Mouse (Mus musculus) 416B (cell line): Measurements from ENCODE around the gene Hscb.
A peak's percentile ranks its signal among the peaks of the same experiment; 100 is the strongest.
"Not testable (repeated sequence)": the region's sequence is repeated elsewhere in the genome, so short reads cannot be mapped to it uniquely, and the experiment has no call there.

Source experiments
- DNase-seq: peaks from one replicate; pipeline ENCODE4 v3.0.0; 2011; ENCODE audit warnings: low read depth

Hscb gene

GRCm38 (mm10) chr5:110839678-110840365, at the start of gene Hscb, which contains the start of gene Chek2:
Gene Hscb (minus strand): TSS chr5:110839777.
Gene Chek2 (plus strand): TSS chr5:110839979.
- peak; percentile 100 for DNase-seq

DNA sequence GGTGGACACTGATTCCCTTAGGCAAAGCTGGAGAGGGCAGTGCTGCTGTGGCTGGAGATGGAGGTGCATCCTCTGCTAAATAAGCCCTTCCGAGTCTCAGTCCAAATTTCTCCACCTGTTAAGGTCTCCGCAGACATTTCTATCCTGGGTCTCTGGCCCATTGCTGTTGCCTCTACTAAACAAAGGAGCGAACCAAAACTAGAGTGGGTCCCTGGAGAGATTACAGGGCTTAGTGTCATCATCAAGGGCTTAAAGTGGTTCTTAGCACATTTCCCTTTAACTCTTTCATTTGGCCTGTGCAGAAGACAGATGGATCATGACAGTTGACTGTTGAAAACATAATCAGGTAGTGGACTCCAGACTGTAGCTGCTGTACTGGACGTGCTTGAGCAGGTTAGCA, 49.0 kb upstream of the Hscb start:
- DNase-seq = no peak

- no peak for DNase-seq
Observed at GRCm38 (mm10) chr5:110879584-110880374, 40.2 kb upstream of the Hscb start, which contains the start of gene Ttc28. Gene Ttc28 (plus strand): TSS chr5:110879803.

DNA sequence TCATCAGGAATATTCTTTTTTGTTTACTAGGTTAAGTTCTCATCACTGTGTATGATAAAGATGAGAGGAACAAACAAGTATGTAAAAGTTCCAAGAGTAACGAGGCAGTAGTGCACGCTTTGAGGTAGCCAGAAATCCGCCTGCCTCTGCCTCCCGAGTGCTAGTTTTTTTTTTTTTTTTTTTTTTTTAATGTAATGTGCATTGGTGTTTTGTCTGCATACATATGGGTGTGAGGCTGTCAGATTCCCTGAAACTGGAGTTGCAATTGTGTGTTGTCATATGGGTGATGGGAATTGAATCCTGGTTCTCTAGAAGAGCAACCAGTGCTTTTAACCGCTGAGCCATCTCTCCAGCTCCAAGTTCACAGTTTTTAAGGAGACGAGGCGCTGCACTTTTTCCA, 39.5 kb upstream of the Hscb start:
- no peak for DNase-seq

DNA sequence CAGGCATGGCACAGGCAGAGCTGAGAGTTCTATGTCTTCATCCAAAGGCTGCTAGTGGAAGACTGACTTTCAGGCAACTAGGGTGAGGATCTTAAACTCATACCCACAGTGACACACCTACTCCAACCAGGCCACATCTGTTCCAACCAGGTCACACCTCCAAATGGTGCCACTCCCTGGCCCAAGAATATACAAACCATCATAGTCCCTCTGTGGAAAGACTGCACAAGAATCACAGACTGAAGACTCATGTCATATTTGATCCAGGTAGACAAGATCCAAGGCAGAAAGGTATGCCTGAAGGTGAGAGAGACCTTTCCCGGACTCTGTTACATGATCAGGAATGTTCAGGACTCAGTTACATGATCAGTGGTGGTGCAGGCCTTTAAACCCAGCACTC, 38.9 kb upstream of the Hscb start:
- not testable (repeated sequence) for DNase-seq

GRCm38 (mm10) chr5:110877666-110878505, 38.3 kb upstream of the Hscb start:
- no peak for DNase-seq

GRCm38 (mm10) chr5:110875286-110875685, 35.7 kb upstream of the Hscb start:
- no peak for DNase-seq

GRCm38 (mm10) chr5:110874711-110875110, 35.1 kb upstream of the Hscb start:
- DNase-seq = no peak

GRCm38 (mm10) chr5:110873160-110873559, 33.6 kb upstream of the Hscb start:
- DNase-seq = no peak

GRCm38 (mm10) chr5:110869242-110869669, 29.7 kb upstream of the Hscb start:
- no peak for DNase-seq

- DNase-seq = no peak
Observed at GRCm38 (mm10) chr5:110868460-110868859, 28.9 kb upstream of the Hscb start.

GRCm38 (mm10) chr5:110860445-110860844, 20.9 kb upstream of the Hscb start:
- no peak for DNase-seq

GRCm38 (mm10) chr5:110859013-110859650, 19.6 kb upstream of the Hscb start:
- peak; percentile 34 for DNase-seq

DNA sequence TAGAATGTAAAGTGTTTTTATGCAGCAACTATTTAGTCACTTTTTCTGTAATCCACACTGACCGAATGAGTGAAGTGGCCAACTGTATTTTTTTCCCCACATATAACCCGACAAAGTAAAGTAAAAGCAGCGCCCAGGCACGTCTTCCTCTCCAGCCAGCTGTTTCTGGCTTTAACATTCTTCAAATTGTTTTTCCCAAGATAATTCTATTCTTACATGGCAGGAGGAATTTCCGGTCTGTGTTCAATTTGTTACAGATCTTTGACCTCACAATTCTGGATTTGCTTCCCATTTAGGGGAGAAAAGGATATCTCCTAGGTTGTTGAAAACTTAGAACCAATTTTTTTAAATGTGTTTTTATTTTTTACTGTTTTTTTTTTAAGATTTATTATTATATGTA, 17.5 kb upstream of the Hscb start:
- no peak for DNase-seq

- no peak for DNase-seq
Observed at GRCm38 (mm10) chr5:110852990-110853389, 13.4 kb upstream of the Hscb start.

- DNase-seq = peak; percentile 73
Observed at GRCm38 (mm10) chr5:110841046-110841862, 1.7 kb upstream of the Hscb start.

DNA sequence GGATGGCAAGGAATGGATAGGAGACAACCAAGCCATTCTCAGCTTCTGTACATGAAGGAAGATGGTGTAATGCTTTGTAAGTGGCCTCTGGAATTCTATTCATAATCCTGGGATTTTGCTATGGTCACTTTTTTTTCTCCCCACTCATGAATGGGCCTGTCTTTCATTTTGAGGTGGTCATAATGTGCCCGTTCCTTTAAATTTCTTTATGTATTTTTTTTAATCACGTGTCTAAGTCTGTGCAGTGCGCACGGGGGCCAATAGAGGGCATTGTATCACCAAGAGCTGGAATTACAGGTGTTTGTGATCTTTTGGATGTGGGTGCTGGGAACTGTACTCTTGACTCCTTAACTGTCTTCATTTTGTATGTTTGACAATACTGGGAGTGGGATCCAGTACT, 888 bp upstream of the Hscb start:
- DNase-seq = peak; percentile 83

DNA sequence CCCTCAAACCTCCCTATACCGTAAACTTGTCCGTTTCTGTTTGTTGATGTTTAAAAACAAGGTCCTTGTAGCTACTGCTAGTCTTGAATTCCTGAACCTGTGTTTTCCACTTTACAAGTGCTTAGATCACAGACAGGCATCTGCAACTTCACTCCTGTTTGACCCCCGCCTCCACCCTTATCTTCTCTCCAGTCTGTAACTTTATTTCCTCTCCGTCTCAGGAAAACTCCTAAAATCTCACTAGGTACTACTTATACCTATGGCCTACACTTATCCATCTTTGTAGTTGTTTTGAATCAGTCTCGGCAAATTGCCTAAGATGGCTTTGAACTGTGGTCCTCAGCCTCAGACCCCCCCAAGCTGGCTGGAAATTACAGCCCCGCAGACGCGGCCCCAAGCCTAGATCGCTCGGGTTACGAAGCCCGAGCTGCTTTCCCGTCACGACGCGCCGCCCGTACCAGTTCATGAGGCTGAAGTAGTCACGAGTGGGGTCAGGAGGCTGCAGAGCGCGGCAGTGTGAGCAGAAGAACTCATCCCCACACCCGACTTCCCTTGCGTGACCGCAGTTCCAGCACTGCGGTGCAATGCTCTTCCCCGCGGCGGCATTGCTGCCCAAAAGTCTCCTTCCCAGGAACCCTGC, 419 bp downstream of the Hscb start:
- DNase-seq = peak; percentile 54

DNA sequence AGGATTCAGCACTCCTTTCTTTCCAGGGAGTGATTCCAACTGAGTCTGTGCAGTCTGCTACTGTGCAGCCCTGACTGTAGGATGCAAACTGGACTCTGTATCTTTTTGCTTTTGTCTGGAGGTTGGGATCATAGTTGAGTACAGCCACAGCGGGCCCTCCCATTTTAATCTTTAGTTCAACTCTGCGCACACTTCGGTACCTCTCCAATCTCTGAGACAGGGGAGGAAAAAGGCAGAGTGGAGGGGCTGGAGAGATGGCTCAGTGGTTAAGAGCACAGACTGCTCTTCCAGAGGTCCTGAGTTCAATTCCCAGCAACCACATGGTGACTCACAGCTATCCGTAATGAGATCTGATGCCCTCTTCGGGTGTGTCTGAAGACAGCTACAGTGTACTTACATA, 1.6 kb downstream of the Hscb start:
- not testable (repeated sequence) for DNase-seq

- peak; percentile 91 for DNase-seq
Observed at GRCm38 (mm10) chr5:110835959-110836358, 3.6 kb downstream of the Hscb start.
